Mouse (Mus musculus) hindbrain, embryonic 16.5 days (tissue): ENCODE measurements at regions not wholly inside any gene's neighbourhood (a gene's known extent, or its start where the extent isn't known, plus 50 kb on each side); places are given as distances from the start of the nearest gene placed in this dataset.

Experiments
- ATAC-seq: fragments of 200-750 bp; cut with Nextera tagmentation; 2 replicates; pipeline ENCODE4 v1.8.0; 2017; ENCODE audit warnings: moderate TSS enrichment, moderate library complexity
- H3K27ac ChIP-seq: fragments of 300-500 bp; sonication (generic); 2 replicates; pipeline ENCODE4 v1.5.1; 2014; ENCODE audit warnings: low read depth, mild to moderate bottlenecking, control low read depth, low read length, moderate library complexity
- H3K27me3 ChIP-seq: fragments of 300-500 bp; sonication (generic); replicated peaks from 2 replicates; pipeline ENCODE4 v1.6.1; 2014; ENCODE audit warnings: low read length; ENCODE audit not compliant: control insufficient read depth, insufficient read depth
- H3K36me3 ChIP-seq: fragments of 300-500 bp; sonication (generic); 2 replicates; pipeline ENCODE4 v1.6.1; 2014; ENCODE audit warnings: mild to moderate bottlenecking, low read length, moderate library complexity, mixed read lengths; ENCODE audit not compliant: control insufficient read depth, insufficient read depth
- H3K4me1 ChIP-seq: fragments of 300-500 bp; sonication (generic); 2 replicates; pipeline ENCODE4 v1.6.1; 2014; ENCODE audit warnings: low read depth, low read length; ENCODE audit not compliant: control insufficient read depth, insufficient read depth
- H3K4me2 ChIP-seq: fragments of 300-500 bp; sonication (generic); 2 replicates; pipeline ENCODE4 v1.6.1; 2014; ENCODE audit warnings: mild to moderate bottlenecking, low read length, control low read depth, moderate library complexity
- H3K4me3 ChIP-seq: fragments of 300-500 bp; sonication (generic); 2 replicates; pipeline ENCODE4 v1.5.1; 2014; ENCODE audit warnings: mild to moderate bottlenecking, low read length, control low read depth, moderate library complexity
- H3K9ac ChIP-seq: fragments of 300-500 bp; sonication (generic); 2 replicates; pipeline ENCODE4 v1.6.1; 2014; ENCODE audit warnings: low read depth, mild to moderate bottlenecking, control low read depth, low read length, moderate library complexity
- H3K9me3 ChIP-seq: fragments of 300-500 bp; sonication (generic); 2 replicates; pipeline ENCODE4 v1.6.1; 2014; ENCODE audit warnings: mild to moderate bottlenecking, low read length, moderate library complexity; ENCODE audit not compliant: control insufficient read depth
- WGBS: fragments of 180-500 bp; shearing (Covaris S2); extraction: QIAGEN DNeasy Blood & Tissue Kit; methylation state at CpG from one replicate; pipeline ENCODE4 v1.1.7; 2014; 5-methylcytosine and 5-hydroxymethylcytosine counted together

- no peak overlapping the region for H3K27ac ChIP-seq
- H3K9me3 ChIP-seq: no peaks in the 10 kb centered on the region
- H3K4me1 ChIP-seq: peaks cover 3% of the 10 kb centered on the region; the same call in 1 of the 2 replicates
- 0 out of 2 replicates have a peak, but pooled peaks cover 2% of the 10 kb centered on the region for H3K27me3 ChIP-seq
- no peak for ATAC-seq
- no peaks in the 10 kb centered on the region for H3K36me3 ChIP-seq
- 0 out of 2 replicates have a peak overlapping the region, but pooled peaks have one; percentile 6 for H3K4me2 ChIP-seq
- no peak overlapping the region for H3K4me3 ChIP-seq
- 32% methylated on average over 8 of the region's 8 CpGs for WGBS
- no peak overlapping the region for H3K9ac ChIP-seq
Measured at GRCm38 (mm10) chr7:70109013-70109412, 257.5 kb downstream of the Nr2f2 start.

- Histone ChIP-seq H3K9me3 (no peaks in the 10 kb centered on the region), H3K27me3 (0 out of 2 replicates have a peak, but pooled peaks cover 2% of the 10 kb centered on the region), H3K4me3 (no peak overlapping the region), H3K27ac (no peak overlapping the region), H3K4me1 (peaks cover 3% of the 10 kb centered on the region; the same call in 1 of the 2 replicates), H3K4me2 (no peak overlapping the region), H3K36me3 (no peaks in the 10 kb centered on the region), H3K9ac (no peak overlapping the region)
- no peak for ATAC-seq
- 15% methylated on average over 2 of the region's 2 CpGs for WGBS
Measured at GRCm38 (mm10) chr7:70105024-70105423, 261.5 kb downstream of the Nr2f2 start.

GRCm38 (mm10) chr7:70104486-70104885 is 262.0 kb downstream of the Nr2f2 start:
- ATAC-seq: 0 out of 2 replicates have a peak, but pooled peaks have one; percentile 30
- H3K9me3 ChIP-seq: no peaks in the 10 kb centered on the region
- H3K4me2 ChIP-seq: peak overlapping the region; percentile 29; the same call in 1 of the 2 replicates
- 14% methylated on average over 8 of the region's 8 CpGs for WGBS
- H3K27ac ChIP-seq: no peak overlapping the region
- H3K4me3 ChIP-seq: no peak overlapping the region
- 0 out of 2 replicates have a peak, but pooled peaks cover 2% of the 10 kb centered on the region for H3K27me3 ChIP-seq
- no peak overlapping the region for H3K9ac ChIP-seq
- peaks cover 3% of the 10 kb centered on the region; the same call in 1 of the 2 replicates for H3K4me1 ChIP-seq
- H3K36me3 ChIP-seq: no peaks in the 10 kb centered on the region

GRCm38 (mm10) chr7:70103680-70104079 is 262.9 kb downstream of the Nr2f2 start:
- Histone ChIP-seq H3K9me3 (no peaks in the 10 kb centered on the region), H3K4me3 (no peak overlapping the region), H3K4me2 (peak overlapping the region; percentile 38), H3K27ac (no peak overlapping the region), H3K27me3 (no peaks in the 10 kb centered on the region), H3K4me1 (peaks cover 3% of the 10 kb centered on the region; the same call in 1 of the 2 replicates), H3K36me3 (no peaks in the 10 kb centered on the region), H3K9ac (no peak overlapping the region)
- ATAC-seq: no peak
- WGBS: 31% methylated on average over 5 of the region's 5 CpGs

GRCm38 (mm10) chr7:70099001-70099400 is 267.5 kb downstream of the Nr2f2 start:
- Histone ChIP-seq H3K9ac (no peak overlapping the region), H3K4me2 (no peak overlapping the region), H3K9me3 (no peaks in the 10 kb centered on the region), H3K27ac (no peak overlapping the region), H3K27me3 (no peaks in the 10 kb centered on the region), H3K4me3 (no peak overlapping the region), H3K36me3 (no peaks in the 10 kb centered on the region), H3K4me1 (no peaks in the 10 kb centered on the region)
- no peak for ATAC-seq
- 89% methylated on average over 1 of the region's 1 CpGs for WGBS

- Histone ChIP-seq H3K27me3 (no peaks in the 10 kb centered on the region), H3K9me3 (peaks cover 2% of the 10 kb centered on the region; the same call in 1 of the 2 replicates), H3K9ac (no peak overlapping the region), H3K27ac (no peak overlapping the region), H3K4me2 (no peak overlapping the region), H3K4me1 (no peaks in the 10 kb centered on the region), H3K36me3 (no peaks in the 10 kb centered on the region), H3K4me3 (no peak overlapping the region)
- WGBS: 50% methylated on average over 21 of the region's 21 CpGs
- ATAC-seq: no peak
Measured at GRCm38 (mm10) chr7:70093916-70094784, 272.4 kb downstream of the Nr2f2 start.

- H3K4me2 ChIP-seq: no peak overlapping the region
- peaks cover 2% of the 10 kb centered on the region; the same call in 1 of the 2 replicates for H3K9me3 ChIP-seq
- H3K4me1 ChIP-seq: no peaks in the 10 kb centered on the region
- H3K27ac ChIP-seq: no peak overlapping the region
- no peaks in the 10 kb centered on the region for H3K27me3 ChIP-seq
- H3K4me3 ChIP-seq: no peak overlapping the region
- no peaks in the 10 kb centered on the region for H3K36me3 ChIP-seq
- WGBS: 97% methylated on average over 2 of the region's 2 CpGs
- H3K9ac ChIP-seq: no peak overlapping the region
- no peak for ATAC-seq
Measured at GRCm38 (mm10) chr7:70092089-70092488, 274.4 kb downstream of the Nr2f2 start.

GRCm38 (mm10) chr7:70089121-70089520 is 277.4 kb downstream of the Nr2f2 start:
- Histone ChIP-seq H3K4me1 (no peaks in the 10 kb centered on the region), H3K36me3 (no peaks in the 10 kb centered on the region), H3K27ac (no peak overlapping the region), H3K4me2 (no peak overlapping the region), H3K9me3 (peaks cover 2% of the 10 kb centered on the region; the same call in 1 of the 2 replicates), H3K4me3 (no peak overlapping the region), H3K9ac (no peak overlapping the region), H3K27me3 (no peaks in the 10 kb centered on the region)
- no peak for ATAC-seq
- 28% methylated on average over 5 of the region's 5 CpGs for WGBS

GRCm38 (mm10) chr7:70069662-70070061 is 296.9 kb downstream of the Nr2f2 start:
- H3K4me1 ChIP-seq: peaks cover 15% of the 10 kb centered on the region
- no peak overlapping the region for H3K4me3 ChIP-seq
- H3K27ac ChIP-seq: no peak overlapping the region
- 39% methylated on average over 1 of the region's 1 CpGs for WGBS
- no peaks in the 10 kb centered on the region for H3K36me3 ChIP-seq
- no peaks in the 10 kb centered on the region for H3K27me3 ChIP-seq
- H3K4me2 ChIP-seq: no peak overlapping the region
- no peak for ATAC-seq
- no peak overlapping the region for H3K9ac ChIP-seq
- H3K9me3 ChIP-seq: no peaks in the 10 kb centered on the region
